Mouse (Mus musculus): ENCODE measurements around the gene Tuba3a.
"Not testable (repeated sequence)": the region's sequence is repeated elsewhere in the genome, so short reads cannot be mapped to it uniquely, and the experiment has no call there.

Gene Tuba3a

DNA sequence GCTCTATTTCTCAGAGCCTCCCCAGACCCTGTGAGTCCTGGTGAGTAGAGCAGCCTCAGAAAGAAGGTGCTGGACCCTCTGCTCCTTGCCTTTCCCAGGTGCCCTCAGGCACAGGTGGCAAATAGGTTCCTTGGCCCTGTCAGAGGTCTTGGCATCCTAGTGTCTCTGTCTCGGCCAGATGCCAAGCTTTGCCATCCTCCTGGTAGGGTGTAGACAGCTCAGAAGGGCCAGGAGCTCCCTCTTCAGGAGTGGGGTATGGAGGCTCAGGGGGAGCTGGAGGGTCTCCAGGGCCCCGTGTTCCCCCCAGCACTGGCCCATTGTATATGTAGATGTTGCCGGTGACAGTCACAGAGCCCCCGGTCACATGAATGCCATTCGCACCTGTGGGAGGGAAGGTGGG is 21.2 kb upstream of the Tuba3a start:
- no peak for DNase-seq (ENCODE audit: low spot score)

DNA sequence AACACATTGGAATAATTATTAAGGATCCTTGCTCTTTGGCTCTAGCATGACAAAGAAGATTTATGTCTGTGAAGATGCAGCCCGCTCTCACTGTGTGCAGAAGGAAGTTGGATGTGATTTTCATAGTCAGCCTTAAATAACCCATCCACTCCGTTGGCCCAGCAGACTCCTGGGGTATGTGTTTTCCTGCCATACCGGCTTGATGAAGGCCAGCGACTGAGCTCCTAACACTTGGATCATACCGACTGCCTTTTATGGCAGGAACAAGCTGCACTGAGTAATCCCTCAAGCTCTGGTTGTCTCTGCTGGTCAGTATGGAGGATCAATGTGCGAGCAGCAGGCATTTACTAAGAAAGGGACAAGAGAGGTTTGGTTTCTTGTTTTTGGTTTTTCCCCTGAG is 19.6 kb upstream of the Tuba3a start:
- no peak for DNase-seq (ENCODE audit: low spot score)

DNA sequence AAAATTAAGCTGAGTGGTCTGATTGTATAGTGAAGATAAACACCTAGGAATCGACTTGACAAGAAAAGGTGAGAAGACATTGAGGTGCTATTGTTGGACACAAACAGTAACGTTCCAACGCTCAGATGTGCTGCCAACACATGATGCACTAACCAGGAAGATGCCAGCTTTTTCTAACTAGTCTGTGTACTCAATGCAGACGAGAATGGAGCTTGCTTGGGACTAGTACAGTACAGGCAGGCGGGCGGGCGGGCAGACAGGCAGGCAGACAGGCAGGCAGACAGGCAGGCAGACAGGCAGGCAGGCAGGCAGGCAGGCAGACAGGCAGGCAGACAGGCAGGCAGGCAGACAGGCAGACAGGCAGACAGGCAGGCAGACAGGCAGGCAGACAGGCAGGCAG is 18.6 kb upstream of the Tuba3a start:
- not testable (repeated sequence) for DNase-seq (ENCODE audit: low spot score)

DNA sequence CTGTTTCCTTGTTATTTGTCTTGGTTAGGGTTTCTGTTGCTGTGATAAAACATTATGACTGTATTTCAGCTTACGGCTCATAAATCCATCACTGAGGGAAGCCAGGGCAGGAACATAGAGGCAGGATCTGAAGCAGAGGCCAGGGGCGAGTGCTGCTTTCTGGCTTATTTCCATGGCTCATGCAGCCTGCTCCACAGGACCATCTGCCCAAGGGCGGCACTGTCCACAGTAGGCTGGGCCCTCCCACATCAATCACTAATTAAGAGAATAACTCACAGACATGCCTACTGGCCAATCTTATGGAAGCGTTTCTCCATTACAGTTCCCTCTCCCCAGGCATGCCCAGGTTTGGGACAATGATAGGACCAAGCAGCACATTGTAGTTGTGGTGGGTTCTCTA is 17.4 kb upstream of the Tuba3a start:
- no peak for DNase-seq (ENCODE audit: low spot score)

DNA sequence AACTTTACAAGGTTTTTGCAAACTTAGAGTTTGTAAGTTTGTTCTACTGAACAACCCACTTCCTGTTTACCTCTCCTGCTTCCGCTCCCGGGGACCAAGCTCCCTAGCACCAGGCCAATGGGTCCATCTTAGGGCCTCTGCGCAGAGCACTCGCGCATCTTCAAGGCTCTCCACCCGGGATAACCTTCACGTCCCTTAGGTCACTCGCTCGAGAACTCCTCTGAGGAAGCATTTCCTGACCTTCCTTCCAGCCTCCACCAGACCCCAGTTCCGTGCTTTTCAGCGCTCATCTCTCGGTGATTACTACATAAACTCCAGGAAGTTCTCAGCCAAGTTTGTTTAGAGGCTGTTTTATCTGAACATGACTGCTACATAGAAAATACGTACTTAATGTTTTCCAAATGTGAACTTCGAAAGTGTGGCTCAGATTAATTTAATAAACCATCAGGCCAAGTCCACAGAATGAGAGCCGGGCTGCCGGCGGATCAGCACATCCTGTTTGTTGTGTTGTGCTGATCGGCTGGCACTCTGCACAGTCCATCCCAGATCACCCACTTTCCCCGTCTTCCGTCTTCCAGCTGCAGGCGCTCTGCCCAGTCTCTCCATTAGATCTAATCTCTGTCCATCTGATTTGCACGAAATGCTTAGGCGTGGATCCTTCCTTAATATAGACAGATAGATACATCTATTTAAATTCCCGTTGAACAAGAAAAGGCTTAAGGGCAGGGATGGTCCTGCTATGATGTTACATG is 16.6 kb upstream of the Tuba3a start:
- DNase-seq (ENCODE audit: low spot score), result no peak

DNA sequence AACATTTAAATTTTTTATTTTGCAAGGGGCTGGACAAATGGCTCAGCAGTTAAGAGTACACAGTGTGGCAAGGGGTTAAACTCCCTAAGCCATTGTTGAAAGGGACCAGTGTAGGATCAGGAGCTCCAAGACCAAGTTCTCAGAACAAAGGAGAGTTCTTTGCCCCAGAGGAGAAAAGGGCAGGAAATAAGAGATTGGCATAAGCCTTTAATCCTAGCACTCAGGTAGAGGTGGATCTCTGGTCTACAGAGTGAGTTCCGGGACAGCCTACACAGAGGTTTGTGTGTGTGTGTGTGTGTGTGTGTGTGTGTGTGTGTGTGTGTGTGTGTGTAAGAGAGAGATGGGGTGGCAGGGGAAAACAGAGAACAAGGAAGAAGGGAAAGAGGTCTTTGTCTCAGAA is 15.1 kb upstream of the Tuba3a start:
- DNase-seq (ENCODE audit: low spot score), result no peak

DNA sequence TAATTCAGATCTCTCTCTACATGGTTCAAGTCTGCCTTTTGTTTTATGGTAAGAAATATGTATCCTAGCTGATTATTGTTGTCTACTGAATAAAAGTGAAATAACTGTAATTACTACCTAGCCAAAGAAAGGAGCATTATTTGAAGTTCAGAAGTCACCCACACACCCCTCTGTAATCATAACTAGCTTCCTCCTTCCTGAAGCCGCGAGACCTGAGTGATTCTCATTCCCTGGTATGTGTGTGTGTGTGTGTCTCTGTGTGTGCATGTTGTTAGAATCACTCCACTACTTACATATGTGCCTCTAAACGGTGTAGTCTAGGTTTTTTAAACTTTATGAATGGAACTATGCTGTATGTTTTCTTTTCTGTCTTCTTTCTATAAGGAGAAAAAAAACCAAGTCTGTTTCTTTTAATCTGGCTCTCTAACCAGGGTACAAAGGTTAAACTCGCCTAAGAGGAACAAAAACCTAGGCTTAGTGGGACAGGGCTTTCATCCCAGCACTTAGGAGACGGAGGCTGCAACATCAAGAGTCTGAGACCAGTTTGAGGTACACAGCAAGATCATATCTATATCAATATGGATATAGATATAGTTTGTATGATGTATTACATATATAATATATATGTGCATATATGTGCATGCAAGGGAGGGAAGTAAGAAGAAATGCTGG is 11.4 kb upstream of the Tuba3a start:
- DNase-seq (ENCODE audit: low spot score), result no peak

DNA sequence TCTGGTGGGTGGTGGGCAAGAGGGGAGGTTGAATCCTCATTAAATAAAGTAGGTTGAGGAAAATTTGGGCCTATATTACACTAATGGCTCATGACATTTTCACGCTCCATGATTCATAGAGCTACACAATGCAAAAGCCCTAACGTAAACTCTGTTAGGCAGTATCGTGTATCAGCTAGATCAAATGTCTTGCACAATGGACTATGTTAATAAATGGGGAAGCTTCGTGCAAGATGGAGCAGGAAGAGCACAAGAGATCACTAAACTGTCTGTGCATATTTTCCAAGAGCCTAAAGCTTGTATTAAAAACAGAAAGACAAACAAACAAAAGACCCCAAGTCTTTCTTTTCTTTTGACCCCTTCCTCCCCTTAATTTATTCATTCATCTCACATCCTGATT is 8.2 kb upstream of the Tuba3a start:
- no peak for DNase-seq (ENCODE audit: low spot score)

DNA sequence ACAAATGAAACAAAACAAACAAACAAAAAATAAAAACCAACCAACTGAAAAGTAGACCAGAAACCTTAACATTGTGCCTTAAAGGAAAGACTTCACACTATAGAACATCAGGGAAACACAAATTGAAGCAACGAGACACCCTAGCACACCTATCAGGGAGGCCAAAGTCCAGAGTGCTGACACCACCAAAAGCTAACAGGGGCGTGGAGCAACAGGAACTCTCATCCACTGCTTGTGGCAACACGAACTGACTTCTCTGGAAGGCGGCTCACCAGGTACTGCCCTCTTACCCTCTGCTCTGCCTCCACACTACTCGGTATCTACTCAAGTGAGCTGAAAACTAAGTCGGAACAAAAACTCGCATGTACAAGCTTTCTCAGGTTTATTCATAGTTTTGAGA is 6.4 kb upstream of the Tuba3a start:
- DNase-seq (ENCODE audit: low spot score), result no peak

DNA sequence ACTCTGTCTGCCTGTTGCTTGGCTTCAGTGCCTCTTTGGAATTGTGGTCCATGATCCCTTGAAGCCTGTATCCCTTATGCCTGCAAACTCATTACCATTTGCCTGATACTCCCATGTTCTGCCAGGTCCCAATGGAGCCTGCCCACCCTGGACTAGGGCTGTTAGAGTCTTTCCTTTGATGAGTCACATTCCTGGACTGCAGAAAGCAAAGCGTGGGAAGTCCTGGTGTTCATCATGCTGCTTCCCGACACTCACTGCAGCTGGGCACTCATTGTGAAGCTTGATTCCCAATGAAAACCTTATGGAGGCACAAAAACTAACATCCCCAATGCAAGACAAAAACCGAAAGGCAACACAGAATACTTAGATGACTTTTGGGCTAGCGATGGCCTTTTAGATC is 5.5 kb upstream of the Tuba3a start:
- DNase-seq (ENCODE audit: low spot score), result no peak

DNA sequence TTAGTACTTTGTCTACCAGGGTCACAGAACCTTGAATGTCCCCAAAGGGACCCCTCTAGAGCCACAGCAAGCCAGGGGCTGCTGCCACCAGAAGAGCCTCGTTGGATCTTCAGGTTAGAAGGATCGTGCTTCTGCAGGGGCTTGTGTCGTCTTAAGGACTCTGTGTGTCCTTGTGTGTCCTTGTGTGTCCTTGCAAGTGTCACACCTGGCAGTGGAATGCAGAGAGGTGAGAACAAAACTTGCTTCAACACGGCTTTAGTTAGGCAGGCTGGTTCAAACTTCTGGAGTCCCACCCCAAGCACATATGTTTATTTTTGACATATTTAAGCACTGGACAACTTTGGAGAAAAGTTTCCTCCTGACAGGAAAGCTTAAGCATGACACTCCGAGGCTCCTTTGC is 2.9 kb upstream of the Tuba3a start:
- no peak for DNase-seq (ENCODE audit: low spot score)

DNA sequence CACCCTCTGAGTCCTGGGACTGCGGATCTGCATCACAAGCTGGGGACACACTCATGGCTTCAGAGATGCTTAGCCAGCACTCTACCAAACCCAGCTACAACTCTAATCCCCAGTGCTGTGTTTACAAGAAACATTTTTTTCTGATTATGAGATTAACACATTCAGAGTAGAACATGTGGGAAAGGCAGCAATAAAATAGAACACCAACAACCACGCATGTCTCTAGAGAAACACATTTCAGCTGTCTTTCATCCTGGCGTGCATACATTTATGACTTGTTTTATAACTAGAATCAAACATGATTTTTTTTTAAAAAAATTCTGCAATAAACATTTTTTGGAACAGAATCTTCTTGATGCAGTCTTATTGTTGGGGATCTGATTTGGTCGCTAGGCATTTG is 1.1 kb upstream of the Tuba3a start:
- no peak for DNase-seq (ENCODE audit: low spot score)

DNA sequence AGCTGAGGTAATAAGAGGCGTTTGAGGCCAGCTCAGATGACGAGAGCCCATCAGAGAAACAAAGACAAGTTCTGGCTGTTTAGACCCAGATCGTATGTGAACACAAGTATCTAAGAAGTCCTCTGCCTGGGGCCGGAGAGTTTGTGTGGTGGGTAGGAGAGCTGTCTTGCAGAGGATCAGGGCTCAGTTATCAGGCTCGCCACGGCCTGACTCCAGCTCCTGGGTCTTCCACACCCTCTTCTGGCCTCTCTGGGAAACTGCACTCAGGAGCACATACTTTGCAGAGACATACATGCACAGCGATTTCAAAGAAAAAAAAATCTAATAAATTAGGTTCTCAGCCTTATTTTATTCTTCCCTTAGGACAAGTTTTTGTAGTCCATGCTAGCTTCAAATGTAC is 1.1 kb downstream of the Tuba3a start:
- DNase-seq (ENCODE audit: low spot score), result no peak

DNA sequence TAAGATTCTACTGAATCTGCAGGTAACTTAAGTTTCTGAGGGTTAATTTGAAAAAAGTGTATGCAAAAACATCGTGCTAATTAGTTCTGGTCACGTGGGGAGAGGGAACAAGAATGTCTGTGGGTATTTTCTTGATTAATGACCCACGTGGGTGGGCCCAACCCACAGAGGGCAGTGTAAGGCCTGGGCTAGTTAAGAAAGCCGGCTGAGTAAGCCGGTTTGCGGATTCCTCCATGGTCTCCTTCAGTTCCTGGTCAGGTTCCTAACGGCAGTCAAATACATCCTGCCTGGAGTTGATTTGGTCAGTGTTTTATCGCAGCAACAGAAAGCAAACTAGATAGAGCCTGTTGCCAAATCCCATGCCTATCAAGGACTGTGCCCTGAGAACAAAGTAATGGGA is 1.6 kb downstream of the Tuba3a start:
- DNase-seq (ENCODE audit: low spot score), result no peak

DNA sequence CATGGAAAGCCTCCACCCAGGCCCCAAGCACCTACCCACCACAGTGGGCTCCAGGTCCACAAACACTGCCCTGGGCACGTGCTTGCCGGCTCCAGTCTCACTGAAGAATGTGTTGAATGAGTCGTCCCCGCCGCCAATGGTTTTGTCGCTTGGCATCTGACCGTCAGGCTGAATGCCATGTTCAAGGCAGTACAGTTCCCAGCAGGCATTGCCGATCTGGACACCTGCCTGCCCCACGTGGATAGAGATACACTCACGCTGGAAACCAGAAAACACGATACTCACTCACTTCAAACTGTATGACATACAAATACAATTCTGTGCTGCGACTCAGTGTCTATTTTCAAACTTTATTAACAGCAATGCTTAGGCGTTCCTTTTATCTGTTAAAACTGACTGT is 3.1 kb downstream of the Tuba3a start:
- not testable (repeated sequence) for DNase-seq (ENCODE audit: low spot score)

DNA sequence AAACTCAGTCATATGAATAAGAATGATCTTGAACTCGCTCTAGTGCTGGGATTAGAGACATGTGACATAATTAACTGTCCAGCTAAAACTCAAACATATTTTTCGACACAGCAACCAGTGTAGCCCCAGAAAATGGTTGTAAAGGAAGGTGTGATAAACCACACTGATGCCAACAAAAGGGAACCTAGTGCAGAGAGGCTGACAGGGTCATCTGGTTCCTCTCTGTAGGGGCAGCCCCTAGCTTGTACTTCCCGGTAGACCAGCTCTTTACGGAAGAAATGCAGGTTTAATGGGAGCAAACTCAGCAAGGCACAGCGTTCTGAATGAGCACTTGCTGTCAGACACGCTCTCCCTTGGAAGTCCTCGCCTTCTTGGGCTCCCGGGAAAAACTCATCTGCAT is 6.1 kb downstream of the Tuba3a start:
- DNase-seq (ENCODE audit: low spot score), result no peak

DNA sequence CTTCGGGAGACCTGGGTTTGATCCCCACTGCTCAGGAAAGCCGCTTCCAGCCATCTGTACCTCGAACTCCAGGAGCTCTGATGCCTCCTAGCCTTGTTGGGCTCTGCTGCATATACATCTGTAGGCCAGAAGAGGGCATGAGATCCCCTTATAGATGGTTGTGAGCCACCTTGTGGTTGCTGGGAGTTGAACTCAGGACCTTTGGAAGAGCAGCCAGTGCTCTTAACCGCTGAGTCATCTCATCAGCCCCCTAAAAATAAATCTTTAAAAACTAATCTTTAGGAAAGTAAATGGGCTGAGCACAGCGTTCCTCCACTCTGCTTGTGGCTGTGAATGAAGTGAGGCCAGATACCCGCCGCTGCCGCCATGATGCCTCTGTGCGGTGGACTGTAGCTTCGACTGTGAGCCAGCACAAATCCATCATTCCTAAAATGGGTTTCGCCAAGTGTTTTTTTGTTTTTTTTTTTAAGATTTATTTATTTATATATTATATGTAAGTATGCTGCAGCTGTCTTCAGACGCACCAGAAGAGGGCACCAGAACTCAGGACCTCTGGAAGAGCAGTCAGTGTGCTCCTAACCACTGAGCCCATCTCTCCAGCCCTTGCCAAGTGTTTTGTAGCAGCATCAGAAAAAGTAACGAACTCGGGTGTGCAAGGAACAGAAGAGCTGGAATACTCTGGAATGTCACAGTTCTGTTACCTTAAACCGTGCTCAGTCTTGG is 10.8 kb downstream of the Tuba3a start:
- DNase-seq (ENCODE audit: low spot score), result no peak

DNA sequence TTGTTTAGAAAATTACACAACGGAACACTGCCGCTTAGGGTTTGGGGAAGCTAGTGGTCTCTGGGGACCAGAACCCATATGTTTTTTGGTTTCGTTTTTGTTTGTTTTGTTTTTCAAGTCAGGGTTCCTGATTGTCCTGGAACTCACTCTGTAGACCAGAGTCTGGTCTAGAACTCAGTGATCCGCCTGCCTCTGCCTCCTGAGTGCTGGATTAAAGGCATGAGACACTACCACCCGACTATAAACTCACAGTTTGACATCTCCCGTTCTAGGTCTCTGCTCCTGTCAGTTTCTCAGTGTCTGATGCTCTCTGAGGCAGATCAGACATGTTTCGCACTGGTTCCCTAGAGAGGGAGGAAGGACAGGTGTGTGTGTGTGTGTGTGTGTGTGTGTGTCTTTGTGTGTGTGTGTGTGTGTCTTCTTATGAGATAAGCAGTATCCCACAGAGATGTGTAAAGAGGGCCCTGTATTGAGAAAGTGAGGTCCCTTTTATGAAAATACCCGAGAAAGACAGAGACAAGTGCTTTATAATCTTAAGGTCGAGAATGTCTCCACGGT is 13.5 kb downstream of the Tuba3a start:
- no peak for DNase-seq (ENCODE audit: low spot score)

DNA sequence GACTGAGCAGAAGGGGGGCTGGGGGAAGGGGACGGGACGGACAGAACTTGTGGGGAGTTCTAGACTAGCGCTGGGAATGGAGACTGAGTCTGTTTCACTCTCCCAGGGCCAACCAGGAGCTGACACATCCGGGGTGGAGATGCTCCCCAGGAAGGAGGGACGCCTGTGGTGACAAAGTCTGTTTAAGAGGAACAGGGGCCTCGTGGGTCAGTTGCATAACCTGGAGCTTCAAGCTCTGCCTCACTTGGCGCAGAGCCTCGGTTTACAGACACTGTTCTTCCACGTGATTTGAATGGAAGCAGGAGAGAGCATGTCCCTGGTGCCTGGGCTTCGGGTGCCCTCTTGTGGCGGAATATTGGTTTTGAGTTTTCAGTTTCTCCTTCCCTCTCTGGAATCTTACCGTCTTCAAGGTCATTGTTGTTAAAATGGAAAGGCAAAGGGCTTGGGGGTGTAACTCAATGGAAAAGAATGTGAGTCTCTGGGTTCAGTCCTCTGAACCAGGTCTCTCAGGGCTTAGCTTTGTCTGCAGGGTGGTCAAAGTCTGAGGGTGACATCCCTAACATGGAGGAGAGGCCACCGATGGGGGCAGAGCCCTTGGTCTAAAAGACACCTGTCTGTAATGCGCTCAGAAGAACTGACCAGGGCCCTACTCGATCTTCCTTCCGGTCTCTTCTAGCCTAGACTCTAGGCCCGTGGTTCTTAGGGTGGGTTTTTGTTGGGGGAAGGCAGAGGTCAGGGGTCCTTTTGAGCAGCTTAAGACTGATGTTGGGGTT is 14.2 kb downstream of the Tuba3a start:
- peak; percentile 71 for DNase-seq (ENCODE audit: low spot score)

DNA sequence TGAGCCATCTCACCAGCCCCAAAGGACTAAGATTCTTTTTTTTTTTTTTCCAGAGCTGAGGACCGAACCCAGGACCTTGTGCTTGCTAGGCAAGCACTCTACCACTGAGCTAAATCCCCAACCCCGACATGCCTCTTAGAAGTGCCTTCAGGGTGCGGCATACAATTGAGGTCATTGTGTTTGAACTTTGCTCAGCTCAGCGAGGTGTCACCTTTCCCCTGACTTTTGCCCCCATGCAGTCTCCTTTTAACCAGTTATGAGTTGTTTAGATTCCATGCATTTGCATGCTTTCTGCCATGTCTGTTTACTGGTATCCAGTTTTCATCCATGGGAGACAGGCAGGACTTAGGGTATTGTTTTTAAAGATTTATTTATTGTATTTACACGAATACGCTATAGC is 17.0 kb downstream of the Tuba3a start:
- no peak for DNase-seq (ENCODE audit: low spot score)

DNA sequence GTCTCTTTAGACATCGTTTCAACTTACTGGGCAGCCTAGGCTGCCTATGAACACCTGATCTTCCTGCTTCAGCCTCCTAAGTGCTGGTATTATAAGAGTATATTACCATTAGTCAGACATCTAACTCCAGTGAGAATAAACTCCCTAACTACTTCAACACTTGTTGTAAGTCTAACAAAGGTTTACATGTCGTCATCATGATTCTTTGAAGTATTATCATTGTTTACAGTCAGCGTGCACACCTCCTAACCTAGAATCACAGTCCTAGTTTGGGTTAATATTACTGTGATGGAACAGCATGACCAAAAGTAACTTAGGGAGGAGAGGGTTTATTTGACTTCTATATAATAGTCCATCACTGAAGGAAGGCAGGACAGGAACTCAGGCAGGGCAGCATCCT is 18.4 kb downstream of the Tuba3a start:
- DNase-seq (ENCODE audit: low spot score), result no peak

DNA sequence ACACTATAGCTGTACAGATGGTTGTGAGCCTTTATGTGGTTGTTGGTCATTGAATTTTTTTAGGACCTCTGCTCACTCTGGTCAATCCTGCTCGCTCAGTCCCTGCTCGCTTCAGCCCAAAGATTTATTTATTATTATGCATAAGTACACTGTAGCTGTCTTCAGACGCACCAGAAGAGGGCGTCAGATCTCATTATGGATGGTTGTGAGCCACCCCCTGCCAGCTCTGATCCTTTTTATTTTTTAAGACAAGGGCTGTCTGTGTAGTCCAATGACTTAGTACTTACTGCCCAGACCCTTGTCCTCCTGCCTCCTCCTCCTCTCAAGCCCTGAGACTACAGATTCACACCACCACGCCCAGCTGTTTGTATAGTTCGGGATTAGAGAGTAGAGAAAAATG is 19.2 kb downstream of the Tuba3a start:
- not testable (repeated sequence) for DNase-seq (ENCODE audit: low spot score)
